Mouse (Mus musculus) heart, adult 2 months (tissue): ENCODE measurements around the gene Asb2.

Source experiments
- CTCF ChIP-seq: fragments of 200-600 bp; IDR thresholded peaks from 2 replicates; pipeline ENCODE4 v1.8.1; 2022; ENCODE audit warnings: antibody characterized with exemption, mild to moderate bottlenecking, moderate library complexity
- POLR2A ChIP-seq: fragments of 200-500 bp; IDR thresholded peaks from 2 replicates; pipeline ENCODE4 v1.6.1; 2011; ENCODE audit warnings: mild to moderate bottlenecking, low read depth, low read length, control low read depth; ENCODE audit not compliant: insufficient read depth

- TF ChIP-seq CTCF (no peak), POLR2A (no peak)
Measured at GRCm38 (mm10) chr12:103343456-103343855, 12.3 kb downstream of the Asb2 start.
